Mouse (Mus musculus): ENCODE measurements around the gene Nup214. TPM values are rescaled to one million over a fixed set of nuclear protein-coding genes. Genes with fewer than 3 reads are reported as not detected.

The Nup214 gene
- total and polyA plus RNA-seq, 3 experiments: 13.9 to 106 (median 50.9) TPM

- H3K27me3 ChIP-seq (replicated peaks): peaks cover 7% of the 10 kb centered on the region
- no peak overlapping the region for H3K9ac ChIP-seq (ENCODE audit: insufficient read depth, low read depth)
- H3K4me1 ChIP-seq (ENCODE audit: control insufficient read depth in 1 of 2, insufficient read depth in 2 of 2): peaks cover 0 to 22% of the 10 kb centered on the region in 2 experiments; a peak in 3 of 4 replicates
- no peak overlapping the region for H3K4me3 ChIP-seq (replicated peaks in 1 of 3; ENCODE audit: low read depth in 2 of 3, low read length in 2 of 3, poor library complexity in 1 of 3)
- no peaks in the 10 kb centered on the region for H3K9me3 ChIP-seq (replicated peaks; ENCODE audit: low read length)
- no peak overlapping the region for H3K4me2 ChIP-seq (ENCODE audit: insufficient read depth, low read depth, poor library complexity, severe bottlenecking)
- no peak for DNase-seq (ENCODE audit: extremely low read depth)
- TF ChIP-seq MAZ (IDR thresholded peaks at IDR 0.05; ENCODE audit: low read depth, low read length) (no peak), ETS1 (conservative IDR thresholded peaks at IDR 0.05; ENCODE audit: low read depth, low read length) (no peak), CHD1 (IDR thresholded peaks at IDR 0.05; ENCODE audit: low read depth, low read length) (no peak), CTCF (conservative IDR thresholded peaks at IDR 0.05 in 1 of 2, IDR thresholded peaks at IDR 0.05 in 1 of 2; ENCODE audit: low read depth in 2 of 2, low read length in 2 of 2) (no peak), RCOR1 (conservative IDR thresholded peaks at IDR 0.05; ENCODE audit: low read depth, low read length) (no peak), PAX5 (IDR thresholded peaks at IDR 0.05; ENCODE audit: low read length) (no peak), MAX (IDR thresholded peaks at IDR 0.05; ENCODE audit: low read length) (no peak), TCF12 (IDR thresholded peaks at IDR 0.05; ENCODE audit: low read depth, low read length) (no peak), BHLHE40 (IDR thresholded peaks at IDR 0.05; ENCODE audit: low read depth, low read length) (no peak), ZMIZ1 (IDR thresholded peaks at IDR 0.05; ENCODE audit: low read depth, low read length) (no peak), POLR2AphosphoS2 (IDR thresholded peaks at IDR 0.05; ENCODE audit: low read depth, low read length) (no peak), MEF2A (IDR thresholded peaks at IDR 0.05; ENCODE audit: borderline replicate concordance, low read depth, low read length) (no peak), KAT2A (IDR thresholded peaks at IDR 0.05; ENCODE audit: insufficient replicate concordance, low read length) (no peak), NRF1 (IDR thresholded peaks at IDR 0.05; ENCODE audit: low read depth, low read length) (no peak), TBP (conservative IDR thresholded peaks at IDR 0.05; ENCODE audit: low read depth, low read length) (no peak)
- no peaks in the 10 kb centered on the region for H3K36me3 ChIP-seq (replicated peaks in 1 of 2; ENCODE audit: control insufficient read depth in 1 of 2, insufficient read depth in 1 of 2, low read length in 1 of 2)
- dilution Hi-C loops (cut with MboI; ENCODE audit: extremely low pct_ligation_motif_present, extremely low pct_unique_long_range_greater_than_20kb, low sequenced_read_pairs) (no loop called here), in situ Hi-C loops (cut with MboI; ENCODE audit: low pct_ligation_motif_present, low pct_unique_long_range_greater_than_20kb, low sequenced_read_pairs) (no loop called here)
- no peak overlapping the region for H3K27ac ChIP-seq (ENCODE audit: insufficient read depth, low read depth)
- H3K79me2 ChIP-seq (replicated peaks; ENCODE audit: control insufficient read depth, extremely low read depth, insufficient read depth, poor library complexity, severe bottlenecking): no peaks in the 10 kb centered on the region
These were observed 87.7 kb downstream of the Nup214 start for GRCm38 (mm10) chr2:32061722-32062505.

- Histone ChIP-seq H3K27me3 (replicated peaks) (peaks cover 5% of the 10 kb centered on the region), H3K36me3 (replicated peaks in 1 of 2; ENCODE audit: control insufficient read depth in 1 of 2, insufficient read depth in 1 of 2, low read length in 1 of 2) (no peaks in the 10 kb centered on the region), H3K9ac (ENCODE audit: insufficient read depth, low read depth) (no peak overlapping the region), H3K4me2 (ENCODE audit: insufficient read depth, low read depth, poor library complexity, severe bottlenecking) (no peak overlapping the region), H3K4me1 (ENCODE audit: control insufficient read depth in 1 of 2, insufficient read depth in 2 of 2) (peaks cover 0 to 22% of the 10 kb centered on the region in 2 experiments; a peak in 3 of 4 replicates), H3K27ac (ENCODE audit: insufficient read depth, low read depth) (no peak overlapping the region), H3K4me3 (replicated peaks in 1 of 3; ENCODE audit: low read depth in 2 of 3, low read length in 2 of 3, poor library complexity in 1 of 3) (no peak overlapping the region), H3K9me3 (replicated peaks; ENCODE audit: low read length) (no peaks in the 10 kb centered on the region), H3K79me2 (replicated peaks; ENCODE audit: control insufficient read depth, extremely low read depth, insufficient read depth, poor library complexity, severe bottlenecking) (no peaks in the 10 kb centered on the region)
- no peak for DNase-seq (ENCODE audit: extremely low read depth)
- in situ Hi-C loops (cut with MboI; ENCODE audit: low pct_ligation_motif_present, low pct_unique_long_range_greater_than_20kb, low sequenced_read_pairs): no loop called here
- TF ChIP-seq E2F4 (IDR thresholded peaks at IDR 0.05; ENCODE audit: insufficient replicate concordance, low read depth, low read length): no peak
- no peak for TF ChIP-seq ZC3H11A (IDR thresholded peaks at IDR 0.05; ENCODE audit: low read depth, low read length)
- no peak for TF ChIP-seq SIN3A (IDR thresholded peaks at IDR 0.05; ENCODE audit: low read length)
- no peak for TF ChIP-seq GABPA (IDR thresholded peaks at IDR 0.05; ENCODE audit: insufficient replicate concordance, low read depth, low read length)
- TF ChIP-seq TCF12 (IDR thresholded peaks at IDR 0.05; ENCODE audit: low read depth, low read length): no peak
- TF ChIP-seq CHD2 (IDR thresholded peaks at IDR 0.05; ENCODE audit: low read length): no peak
- no peak for TF ChIP-seq PAX5 (IDR thresholded peaks at IDR 0.05; ENCODE audit: low read length)
- TF ChIP-seq USF2 (conservative IDR thresholded peaks at IDR 0.05; ENCODE audit: low read depth, low read length): no peak
- no peak for TF ChIP-seq KAT2A (IDR thresholded peaks at IDR 0.05; ENCODE audit: insufficient replicate concordance, low read length)
- no peak for TF ChIP-seq NELFE (IDR thresholded peaks at IDR 0.05; ENCODE audit: low read depth, low read length)
- TF ChIP-seq ZNF384 (IDR thresholded peaks at IDR 0.05; ENCODE audit: low read depth, low read length): no peak
- no peak for TF ChIP-seq TBP (conservative IDR thresholded peaks at IDR 0.05; ENCODE audit: low read depth, low read length)
- no peak for TF ChIP-seq MAX (IDR thresholded peaks at IDR 0.05; ENCODE audit: low read length)
- dilution Hi-C loops (cut with MboI; ENCODE audit: extremely low pct_ligation_motif_present, extremely low pct_unique_long_range_greater_than_20kb, low sequenced_read_pairs): no loop called here
These were observed 88.6 kb downstream of the Nup214 start for GRCm38 (mm10) chr2:32062626-32063410.

Measured in CH12.LX (cell line).